Mouse (Mus musculus) monocyte, adult 2 months (primary cell): Measurements from ENCODE around the gene Agmat.
A peak's percentile ranks its signal among the peaks of the same experiment; 100 is the strongest.

ENCODE experiments used
- DNase-seq, 2 experiments: peaks; one replicate each; pipeline ENCODE4 v3.0.0; 2022; ENCODE audit warnings: low spot score in 2 of 2, low read depth in 1 of 2

Agmat gene

DNA sequence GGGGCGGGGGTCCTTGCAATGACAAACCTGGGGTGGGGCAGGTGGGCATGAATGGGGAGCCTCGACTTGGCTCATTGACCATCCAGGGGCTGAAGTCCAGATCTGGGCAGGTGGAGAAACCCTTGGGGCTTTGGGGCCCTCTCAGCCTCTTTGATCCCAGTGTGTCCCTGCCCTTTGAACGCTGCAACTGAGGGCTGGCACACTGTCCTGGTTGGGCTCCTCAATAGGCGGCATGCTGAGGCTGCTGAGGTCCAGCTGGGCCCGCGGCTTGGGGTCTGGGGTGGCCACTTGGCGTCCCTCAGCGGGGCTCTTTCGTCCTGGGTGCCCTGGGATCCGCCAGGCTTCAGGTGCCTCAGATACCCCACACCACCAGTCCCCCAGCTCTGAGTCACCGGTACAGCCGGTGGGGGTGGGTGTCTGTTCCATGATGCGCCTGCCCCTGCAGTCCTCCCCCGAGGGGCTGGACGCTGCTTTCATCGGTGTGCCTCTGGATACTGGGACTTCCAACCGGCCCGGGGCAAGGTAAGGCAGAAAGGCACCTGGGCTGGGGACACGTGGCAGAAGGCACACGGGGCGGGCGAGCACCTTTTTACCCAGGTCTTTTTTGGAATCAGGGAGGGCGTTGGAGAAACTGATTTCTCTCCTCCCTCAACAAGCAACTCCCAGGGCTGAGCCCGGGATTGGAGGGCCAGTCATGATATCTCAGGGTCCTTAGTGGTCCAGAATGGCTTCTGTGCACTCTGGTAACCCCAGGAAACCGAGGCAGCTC lies at the start of gene Agmat:
Agmat (plus strand) TSS at position 95 of the 769 bp plus-strand sequence.
- DNase-seq: no peak

DNA sequence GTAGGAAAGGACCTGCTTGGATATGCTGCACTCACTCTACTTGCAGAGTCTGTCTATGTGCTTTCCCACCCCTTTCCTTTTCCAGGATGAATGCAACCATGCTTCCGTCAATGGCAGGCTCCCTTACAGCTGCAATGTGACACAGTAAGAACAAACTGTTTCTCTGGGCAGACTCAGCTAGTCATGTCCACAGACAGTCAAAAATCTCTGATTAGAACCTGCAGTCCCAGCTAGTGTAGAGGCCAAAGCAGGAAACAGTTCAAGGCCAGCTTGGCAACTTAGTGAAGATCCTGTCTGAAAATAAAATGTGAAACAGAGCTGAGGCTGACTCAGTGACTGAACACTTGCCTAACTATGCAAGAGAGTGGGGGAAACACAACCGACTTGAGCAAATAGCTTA lies 41.8 kb upstream of the Agmat start:
- no peak for DNase-seq

DNA sequence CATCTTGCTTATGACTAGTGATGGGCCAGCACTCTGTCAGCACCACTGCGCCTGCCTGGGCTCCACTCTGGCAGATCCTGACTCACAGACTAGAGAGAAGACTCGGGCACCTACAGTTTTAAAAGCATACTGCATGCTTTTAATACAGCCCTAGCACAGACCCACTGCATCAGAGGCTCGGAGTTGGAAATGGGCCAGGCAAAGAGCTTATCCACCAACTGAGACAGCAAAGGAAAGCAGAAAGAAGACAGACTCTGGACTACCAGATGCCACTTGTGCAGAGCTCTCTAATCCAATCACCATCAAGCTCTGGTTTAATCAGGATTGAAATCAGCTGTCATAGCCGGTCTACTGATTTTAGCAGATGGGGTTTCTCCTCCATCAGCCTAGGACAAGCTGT lies 41.1 kb upstream of the Agmat start:
- DNase-seq: no peak

DNA sequence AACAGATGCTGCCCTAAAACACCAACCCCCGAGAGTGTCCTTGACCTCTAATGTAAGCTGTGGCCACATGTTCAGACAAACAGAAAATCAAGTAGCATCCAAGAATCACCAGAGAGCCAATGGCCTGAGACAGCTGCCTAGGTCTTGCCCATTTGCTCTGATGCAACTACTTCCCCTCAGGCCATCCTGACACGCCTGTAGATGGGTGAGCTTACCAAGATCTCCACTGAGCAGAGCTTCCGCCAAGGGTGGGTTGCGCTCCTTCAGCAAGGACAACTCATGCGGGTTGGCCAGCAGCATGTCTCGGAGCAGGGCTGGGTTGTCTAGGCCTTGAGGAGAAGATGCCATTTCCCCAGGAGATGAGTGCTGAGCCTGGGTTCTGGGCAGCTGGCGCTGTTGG lies 38.5 kb upstream of the Agmat start:
- no peak for DNase-seq

DNA sequence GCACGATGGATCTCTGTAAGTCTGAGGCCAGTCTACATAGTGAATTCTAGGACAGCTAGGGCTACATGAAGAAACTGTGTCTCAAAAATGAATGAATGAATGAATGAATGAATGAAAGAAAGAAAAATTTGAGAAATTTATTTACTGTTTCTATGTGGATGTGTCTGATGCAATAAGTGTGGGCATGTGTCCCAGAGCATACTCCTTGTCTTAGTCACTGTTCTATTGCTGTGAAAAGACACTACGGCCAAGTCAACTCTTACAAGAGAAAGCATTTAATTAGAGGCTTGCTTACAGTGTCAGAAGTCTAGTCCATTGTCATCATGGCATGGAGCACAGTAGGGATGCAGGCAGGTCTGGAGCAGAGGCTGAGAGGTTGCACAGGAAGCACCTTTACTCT lies 37.5 kb upstream of the Agmat start:
- DNase-seq: no peak

DNA sequence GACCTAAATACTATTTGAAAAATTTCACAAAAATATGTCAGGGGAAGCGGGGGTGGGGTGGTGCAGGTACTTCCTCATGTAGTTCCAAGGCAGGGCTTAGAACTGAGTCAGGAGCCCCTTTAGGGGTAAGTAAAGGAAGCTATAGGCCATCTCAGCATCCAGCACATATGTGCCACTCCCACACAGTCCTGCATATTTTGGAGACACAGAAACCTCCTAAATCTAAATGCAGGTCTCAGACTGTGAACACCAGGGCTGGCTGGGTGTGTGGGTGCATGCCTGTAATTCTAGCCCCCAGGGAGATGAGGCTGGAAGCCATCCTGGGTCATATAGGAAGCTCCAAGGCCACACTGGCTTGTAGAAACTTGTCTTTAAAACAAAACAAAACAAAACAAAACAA lies 35.2 kb upstream of the Agmat start:
- DNase-seq: no peak

DNA sequence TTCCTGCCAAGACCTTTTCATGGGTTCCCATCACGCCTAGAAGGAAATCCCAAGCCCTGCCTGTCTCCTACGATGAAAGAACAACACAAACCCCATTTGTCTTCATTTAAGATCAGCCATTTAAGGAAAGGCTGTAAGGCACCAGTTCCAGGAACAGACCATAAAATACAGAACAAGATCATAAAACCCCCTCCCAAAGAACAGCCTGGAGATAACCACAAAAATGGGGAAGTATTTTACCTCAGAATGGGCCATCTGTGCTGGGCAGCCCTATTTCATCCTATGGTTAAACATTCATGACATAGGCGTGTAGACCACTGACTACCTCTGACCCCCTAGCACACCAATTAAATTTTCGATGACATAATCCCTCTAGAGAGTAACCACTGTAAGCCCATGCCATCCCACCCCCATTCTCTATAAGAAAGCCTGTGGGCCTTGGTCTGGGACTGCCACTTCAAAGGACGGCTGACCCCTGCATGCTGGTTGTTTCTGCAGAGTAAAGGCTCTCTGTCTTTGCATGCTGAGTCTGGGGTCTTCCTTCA lies 32.8 kb upstream of the Agmat start:
- no peak for DNase-seq

DNA sequence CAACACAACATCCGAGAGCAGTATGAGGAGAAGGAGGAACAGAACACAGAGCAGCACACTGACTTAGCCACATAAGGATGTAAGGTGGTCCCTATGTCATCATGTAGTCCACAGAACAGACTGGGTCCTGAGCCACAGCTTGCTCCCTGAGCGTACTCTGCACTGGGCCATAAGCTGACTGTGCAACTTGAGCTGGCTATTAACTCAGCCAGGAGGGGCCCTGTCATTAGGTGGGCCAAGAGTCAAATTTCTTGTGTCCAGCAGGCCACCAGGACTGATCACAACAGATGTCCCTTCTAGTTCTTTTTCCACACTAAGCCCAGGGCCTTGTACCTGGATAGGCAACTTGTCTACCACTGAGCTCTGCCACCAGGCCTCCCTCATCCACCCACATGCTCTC lies 31.4 kb upstream of the Agmat start:
- DNase-seq: no peak

DNA sequence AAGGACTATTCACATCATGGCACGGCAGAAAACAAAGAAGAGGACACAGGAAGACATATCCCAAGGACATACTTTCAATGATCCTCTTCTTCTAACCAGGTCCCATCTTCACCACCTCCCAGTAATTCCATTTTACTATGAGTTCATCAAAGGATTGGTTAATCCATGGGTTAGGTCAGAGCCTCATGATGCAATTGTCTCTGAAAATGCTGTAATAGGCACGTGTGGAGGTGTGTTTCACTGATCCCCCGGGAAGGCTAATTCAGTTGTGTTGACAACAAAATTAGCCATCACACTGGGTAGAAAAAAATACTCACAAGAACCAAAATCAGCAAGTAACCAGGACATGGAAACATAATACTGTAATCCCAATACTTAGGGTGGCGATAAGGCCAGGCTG lies 28.8 kb upstream of the Agmat start:
- DNase-seq: no peak

DNA sequence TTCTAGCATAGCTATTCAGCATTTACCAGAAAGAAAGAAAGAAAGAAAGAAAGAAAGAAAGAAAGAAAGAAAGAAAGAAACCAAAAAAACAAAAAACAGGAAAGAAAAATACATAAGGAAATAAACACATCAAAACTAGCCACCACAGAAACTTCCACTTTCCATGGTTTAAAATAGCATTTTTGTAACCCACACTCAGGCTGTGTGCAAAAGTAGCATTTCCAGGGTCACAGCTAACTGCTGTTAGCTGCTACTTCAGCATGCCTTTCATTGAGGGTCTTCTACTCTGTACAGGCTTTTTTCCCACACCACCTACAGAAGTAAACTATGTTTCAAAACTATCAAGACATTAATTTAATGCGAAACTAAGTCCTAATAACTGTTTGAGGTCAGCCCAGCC lies 27.2 kb upstream of the Agmat start:
- DNase-seq: no peak

DNA sequence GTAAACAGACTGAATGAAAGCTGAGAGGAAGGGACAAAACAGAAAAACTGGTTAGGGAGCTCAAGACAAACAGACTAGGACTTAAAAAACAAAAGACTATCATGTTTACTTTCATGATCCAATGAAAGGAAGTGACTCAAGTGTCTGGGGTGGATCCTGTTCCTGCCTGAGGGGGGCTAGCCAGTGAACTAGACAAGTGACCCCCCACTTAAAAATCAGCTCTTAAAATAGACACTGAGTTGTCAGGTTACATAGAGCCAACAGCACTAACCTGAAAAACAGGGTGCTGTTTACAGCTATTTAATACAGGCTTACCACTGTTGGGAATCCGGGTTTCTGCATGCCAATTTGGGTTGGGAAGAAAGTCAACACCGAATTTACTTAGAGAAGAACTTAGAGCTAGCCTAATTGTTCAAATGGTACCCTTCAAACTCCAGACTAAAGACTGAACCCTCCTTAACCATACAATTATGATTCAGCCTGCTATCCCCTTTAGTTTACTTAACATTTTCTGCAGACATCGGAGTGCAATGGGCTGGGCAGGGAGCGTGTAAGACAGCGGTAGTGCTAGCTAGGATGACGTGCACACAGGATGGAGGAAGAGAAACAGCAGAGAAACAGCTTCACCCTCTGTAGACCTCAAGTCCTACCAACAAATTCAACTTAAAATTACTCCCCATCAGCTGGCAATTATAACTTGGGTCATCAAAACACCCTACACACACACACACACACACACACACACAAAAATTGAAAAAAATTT lies 25.5 kb upstream of the Agmat start:
- DNase-seq: no peak

DNA sequence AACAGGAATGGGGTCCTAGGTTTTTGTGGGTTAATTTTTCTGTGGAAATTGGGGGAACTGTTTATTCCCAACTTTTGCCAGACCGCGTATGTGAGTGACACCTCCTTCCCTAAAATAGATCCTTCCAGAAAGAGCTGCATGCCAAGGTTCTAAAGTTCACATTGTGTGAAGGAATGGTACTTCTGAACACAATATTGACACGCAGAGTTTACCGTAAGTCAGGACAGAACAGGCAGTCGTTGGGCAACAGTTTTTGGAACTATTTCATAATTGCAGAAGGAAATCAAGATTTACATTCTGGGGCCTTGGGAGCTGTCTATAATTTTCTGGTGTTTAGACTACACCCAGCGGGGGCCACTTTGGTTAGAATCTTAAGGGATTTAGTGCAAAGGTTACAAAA lies 24.5 kb upstream of the Agmat start:
- DNase-seq: no peak

DNA sequence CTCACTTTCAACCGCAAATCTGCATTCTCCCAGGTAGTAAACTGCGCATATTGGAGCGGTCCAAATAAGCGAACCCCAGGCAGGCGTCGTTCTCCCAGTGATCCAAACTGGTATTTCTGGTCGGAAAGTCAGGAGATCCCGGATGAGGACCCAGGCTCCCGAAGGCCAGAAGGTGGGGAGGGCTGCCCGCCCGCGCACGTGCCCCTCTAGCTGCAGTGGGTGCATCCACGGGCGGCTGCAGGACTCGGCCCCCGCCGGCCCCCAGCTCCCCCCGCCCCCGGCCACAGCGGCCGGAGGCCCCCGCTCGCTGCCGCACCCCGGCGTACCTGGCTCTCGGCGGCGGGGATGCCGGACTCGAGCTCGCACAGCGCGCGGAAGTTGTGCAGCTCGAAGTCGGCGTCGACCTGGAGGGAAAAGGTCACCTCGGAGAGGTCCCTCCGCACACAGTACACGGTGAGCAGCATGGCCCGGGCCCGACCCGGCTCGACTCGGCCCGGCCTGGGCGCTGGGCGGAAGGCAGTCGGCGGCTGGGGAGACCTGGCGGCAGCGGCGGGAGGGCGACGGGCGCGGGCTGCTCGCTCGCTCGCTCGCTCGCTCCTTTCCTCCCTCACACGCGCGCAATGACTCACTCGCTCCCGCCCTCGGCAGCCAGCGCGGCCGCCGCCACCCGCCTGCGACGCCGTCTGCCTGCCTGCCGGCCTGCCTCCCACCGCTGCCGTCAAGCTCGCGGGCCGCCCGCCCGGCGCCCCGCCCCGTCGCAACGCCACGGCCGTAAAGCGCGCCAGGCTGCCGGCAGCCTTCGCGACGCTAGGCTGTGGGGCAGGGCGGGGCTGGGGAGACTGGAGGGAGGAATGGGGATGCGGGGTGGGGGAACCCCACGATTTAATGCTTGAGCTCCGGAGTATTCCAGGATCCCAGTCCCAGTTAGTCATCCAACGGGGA lies 23.5 kb upstream of the Agmat start, which contains the start of gene Ddi2:
Ddi2 (minus strand) TSS at position 689 of the 942 bp plus-strand sequence.
- peak; percentile 61 to 84 for DNase-seq

DNA sequence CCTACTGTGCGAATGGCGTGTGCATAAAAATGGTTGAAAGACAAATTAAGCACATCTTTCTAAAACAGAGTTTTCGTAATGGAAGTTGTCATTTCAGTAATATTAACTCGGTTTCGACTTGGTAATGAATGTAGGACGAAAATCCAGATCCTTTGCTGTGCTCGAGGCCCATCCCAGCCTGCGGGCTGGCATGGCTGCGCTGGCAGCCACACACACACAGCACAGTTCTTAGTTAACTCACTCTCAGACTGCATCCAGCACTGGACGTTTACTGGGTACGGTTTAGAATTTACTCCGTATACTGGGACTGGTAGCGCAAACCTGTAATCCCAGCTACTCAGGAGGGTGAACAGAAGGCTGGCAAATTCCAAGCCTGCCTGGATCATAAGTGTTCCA lies 22.8 kb upstream of the Agmat start:
- DNase-seq: no peak

DNA sequence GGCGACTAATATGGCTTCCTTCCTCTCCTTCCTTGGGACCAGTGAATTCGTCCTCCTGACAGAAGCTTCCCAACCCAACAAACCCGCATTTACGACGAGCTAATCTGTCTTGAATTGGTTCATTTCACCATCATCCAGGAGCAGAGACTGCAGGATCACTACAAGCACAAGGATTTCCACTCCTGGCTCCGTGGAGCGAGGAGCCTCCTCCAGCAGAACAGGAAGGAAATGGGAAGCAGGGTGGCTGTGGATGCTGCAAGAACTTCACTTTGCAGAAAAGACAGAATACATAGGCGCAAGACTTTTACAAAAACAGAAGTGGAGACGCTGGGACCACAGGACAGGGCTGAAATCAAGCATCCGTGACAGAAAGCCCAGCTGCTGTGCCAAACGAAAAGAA lies 21.9 kb upstream of the Agmat start:
- DNase-seq: no peak

DNA sequence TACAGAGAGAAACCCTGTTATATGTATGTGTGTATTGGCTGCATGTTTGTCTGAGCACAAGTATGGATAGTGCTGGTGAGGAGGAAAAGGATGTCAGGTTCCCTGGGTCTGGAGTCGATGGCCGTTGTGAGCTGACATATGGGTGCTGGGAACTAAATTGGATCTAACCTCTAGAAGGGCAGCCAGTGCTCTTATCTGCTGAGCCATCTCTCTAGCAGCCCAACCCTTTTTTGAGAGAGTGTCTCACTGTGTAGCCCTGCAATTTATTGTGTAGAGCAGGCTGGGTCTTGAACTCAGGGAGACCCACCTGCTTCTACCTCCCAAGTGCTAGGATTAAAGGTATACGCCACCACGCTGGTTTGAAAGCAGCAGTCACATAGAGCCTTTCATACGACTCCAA lies 21.2 kb upstream of the Agmat start:
- no peak for DNase-seq

DNA sequence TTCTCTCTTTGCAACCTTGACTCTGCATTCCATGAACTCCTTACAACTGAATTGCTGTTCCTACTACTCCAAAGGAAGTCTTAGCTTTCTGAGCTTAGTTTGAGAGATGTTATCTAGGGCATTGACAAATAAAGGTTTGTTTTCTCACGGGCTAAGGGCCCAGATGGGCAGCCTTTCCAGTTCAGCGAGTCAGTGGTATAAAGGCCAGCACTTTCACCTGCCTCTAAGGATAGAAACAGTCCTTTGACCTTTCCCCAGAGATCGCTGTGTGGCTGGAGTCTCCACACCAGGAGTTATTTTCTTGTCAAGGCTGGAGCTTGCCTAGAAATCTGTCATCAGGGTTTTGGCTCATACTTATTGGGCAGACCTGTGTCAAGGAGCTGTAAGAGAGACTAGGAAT lies 20.7 kb upstream of the Agmat start:
- DNase-seq: no peak

DNA sequence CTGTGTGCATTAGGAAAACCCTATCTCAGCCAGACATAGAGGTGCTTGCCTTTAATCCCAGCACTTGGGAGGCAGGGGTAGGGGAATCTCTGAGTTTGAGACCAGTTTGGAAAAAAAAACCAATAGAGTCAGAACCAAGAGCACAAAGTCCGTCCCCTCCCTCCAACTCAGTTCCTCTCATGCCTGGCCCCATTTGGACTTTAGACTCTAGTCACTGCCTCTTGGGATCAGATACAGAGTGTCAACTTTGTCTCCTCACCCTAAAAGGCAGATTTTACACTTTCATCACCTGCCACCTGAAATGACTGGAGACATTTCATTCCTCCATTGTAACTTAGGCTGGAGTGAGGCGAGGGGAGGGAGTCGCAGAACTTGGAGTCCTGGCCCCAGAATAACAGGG lies 17.2 kb upstream of the Agmat start:
- no peak for DNase-seq

DNA sequence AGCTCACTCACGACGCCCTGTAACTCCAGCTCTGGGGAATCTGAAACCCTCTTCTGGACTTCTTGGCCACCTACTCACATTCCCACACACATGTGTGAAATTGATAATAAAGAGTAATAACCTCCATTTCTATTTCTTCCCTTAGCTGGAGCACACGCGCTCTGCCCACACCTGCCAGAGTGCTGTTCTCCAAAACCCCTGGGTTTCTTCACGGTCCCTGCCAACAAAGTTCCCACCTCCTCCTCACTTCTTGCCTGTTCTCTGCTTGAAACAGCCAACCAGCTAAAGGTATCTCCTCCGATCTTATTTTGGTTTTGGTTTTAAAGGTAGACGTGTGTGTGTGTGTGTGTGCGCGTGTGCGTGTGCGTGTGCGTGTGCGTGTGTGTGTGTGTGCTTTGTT lies 16.1 kb upstream of the Agmat start:
- no peak for DNase-seq

DNA sequence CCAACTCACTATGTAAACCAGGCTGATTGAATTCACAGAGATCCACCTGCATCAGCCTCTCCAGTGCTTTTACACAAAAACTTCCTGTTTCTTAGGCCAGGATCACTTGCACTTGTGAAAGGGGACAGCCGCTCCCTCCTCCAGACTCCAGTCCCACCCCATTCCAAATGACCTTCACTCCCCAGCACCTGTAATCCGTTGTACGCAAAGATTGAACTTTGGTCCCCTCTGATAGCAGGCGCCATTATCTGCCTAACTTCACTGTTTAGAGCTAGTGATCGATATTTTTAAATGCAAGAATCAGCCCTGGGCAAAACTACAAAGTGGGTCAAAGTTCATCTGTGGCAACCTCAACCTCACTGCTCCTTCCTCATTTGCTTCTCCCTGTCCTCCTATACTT lies 14.7 kb upstream of the Agmat start:
- DNase-seq: no peak

DNA sequence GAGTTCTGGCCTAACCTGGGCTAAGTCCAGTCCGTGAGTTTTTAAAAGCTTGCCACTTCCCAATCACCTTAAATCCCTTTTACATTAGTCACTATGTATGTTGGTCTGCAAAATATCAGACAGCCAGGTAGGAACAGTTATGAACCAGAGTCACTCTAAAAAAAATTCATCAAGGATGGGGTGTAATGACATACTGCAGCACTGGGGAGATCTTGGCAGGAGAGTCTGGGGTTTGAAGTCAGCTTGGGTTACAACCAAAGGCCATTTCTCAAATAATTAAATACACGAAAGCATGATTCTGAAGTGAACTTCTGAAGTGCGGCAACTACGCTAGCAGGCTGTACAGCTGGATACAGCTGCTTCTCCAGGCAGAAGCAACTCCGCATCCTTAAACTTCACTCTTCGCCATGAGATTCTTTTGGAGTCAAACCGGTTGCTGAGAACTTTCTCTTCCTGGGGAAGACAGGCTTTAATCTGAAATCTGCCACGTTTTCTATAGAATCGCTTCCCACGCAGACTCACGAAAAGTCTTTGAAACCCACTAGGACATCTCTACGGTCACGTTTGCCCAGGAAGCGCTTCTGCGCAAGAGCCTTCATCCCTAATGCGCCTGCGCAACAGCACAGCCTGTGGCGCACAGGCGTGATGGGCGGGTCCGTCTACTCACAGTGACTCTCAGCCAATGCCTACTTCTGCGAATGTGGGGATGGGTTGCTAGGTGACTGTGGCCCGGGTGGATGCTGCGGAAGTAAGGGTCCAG lies 11.8 kb upstream of the Agmat start:
- peak; percentile 59 to 78 for DNase-seq
